Mouse (Mus musculus) CH12.LX (cell line): ENCODE measurements around the gene Ccdc28a. TPM values are rescaled to one million over a fixed set of nuclear protein-coding genes. Genes with fewer than 3 reads are reported as not detected.

Experiments used
- DNase-seq: peaks from one replicate; pipeline ENCODE4 v3.0.0-alpha.2; 2013; ENCODE audit errors: extremely low read depth
- H3K27ac ChIP-seq: 2 replicates; pipeline ENCODE4 v1.5.1; 2012; ENCODE audit warnings: low read depth, mild to moderate bottlenecking, control low read depth, moderate library complexity; ENCODE audit not compliant: insufficient read depth
- H3K27me3 ChIP-seq: replicated peaks from 2 replicates; pipeline ENCODE3; 2012; ENCODE audit warnings: inconsistent platforms
- H3K36me3 ChIP-seq, 2 experiments: replicated peaks in 1 of 2; 2 replicates each; pipeline versions ENCODE3 to v1.6.1; 2012; ENCODE audit warnings: inconsistent platforms in 1 of 2, low read length in 1 of 2, mild to moderate bottlenecking in 1 of 2, mixed read lengths in 1 of 2, moderate library complexity in 1 of 2; ENCODE audit not compliant: control insufficient read depth in 1 of 2, insufficient read depth in 1 of 2
- H3K4me1 ChIP-seq, 2 experiments: 2 replicates each; pipeline ENCODE4 v1.6.1; 2012; ENCODE audit warnings: inconsistent platforms in 1 of 2, moderate library complexity in 1 of 2; ENCODE audit not compliant: insufficient read depth in 2 of 2, control insufficient read depth in 1 of 2
- H3K4me2 ChIP-seq: 2 replicates; pipeline ENCODE4 v1.6.1; 2012; ENCODE audit warnings: low read depth, mild to moderate bottlenecking, control low read depth; ENCODE audit not compliant: poor library complexity, insufficient read depth, severe bottlenecking
- H3K4me3 ChIP-seq, 3 experiments: fragments of 150-350 bp in 1 of 3; sonication (generic) in 1 of 3; replicated peaks in 1 of 3; 2 replicates each; pipeline versions ENCODE3 to v1.5.1; 2011 to 2012; ENCODE audit warnings: low read depth in 2 of 3, low read length in 2 of 3, mild to moderate bottlenecking in 2 of 3, moderate library complexity in 2 of 3, control low read depth in 1 of 3, improper control_type of control experiment in 1 of 3, inconsistent platforms in 1 of 3, mixed read lengths in 1 of 3; ENCODE audit not compliant: poor library complexity in 1 of 3
- H3K79me2 ChIP-seq: replicated peaks from 2 replicates; pipeline ENCODE4 v1.6.1; 2012; ENCODE audit warnings: mild to moderate bottlenecking, moderate library complexity; ENCODE audit not compliant: control insufficient read depth, poor library complexity, insufficient read depth, severe bottlenecking; ENCODE audit errors: extremely low read depth
- H3K9ac ChIP-seq: 2 replicates; pipeline ENCODE4 v1.6.1; 2012; ENCODE audit warnings: low read depth, mild to moderate bottlenecking, control low read depth, moderate library complexity; ENCODE audit not compliant: insufficient read depth
- H3K9me3 ChIP-seq: replicated peaks from 2 replicates; pipeline ENCODE3; 2012; ENCODE audit warnings: low read length, inconsistent platforms, mixed read lengths
- CTCF ChIP-seq, 2 experiments: IDR thresholded peaks in 1 of 2; conservative IDR thresholded peaks in 1 of 2; 2 replicates each; pipeline ENCODE4 v1.5.1; 2011 to 2012; ENCODE audit warnings: low read depth in 2 of 2, low read length in 2 of 2, improper control_type of control experiment in 1 of 2, inconsistent platforms in 1 of 2, mild to moderate bottlenecking in 1 of 2, moderate library complexity in 1 of 2
- ETS1 ChIP-seq: conservative IDR thresholded peaks from 2 replicates; pipeline ENCODE4 v1.6.1; 2012; ENCODE audit warnings: low read depth, mild to moderate bottlenecking, inconsistent platforms, low read length, improper control_type of control experiment, moderate library complexity
- GABPA ChIP-seq: IDR thresholded peaks from 2 replicates; pipeline ENCODE4 v1.6.1; 2012; ENCODE audit warnings: low read depth, low read length, improper control_type of control experiment, inconsistent platforms; ENCODE audit not compliant: insufficient replicate concordance
- HCFC1 ChIP-seq: IDR thresholded peaks from 2 replicates; pipeline ENCODE4 v1.6.1; 2012; ENCODE audit warnings: low read depth, mild to moderate bottlenecking, inconsistent platforms, low read length, improper control_type of control experiment
- IRF4 ChIP-seq: IDR thresholded peaks from 2 replicates; pipeline ENCODE4 v1.6.1; 2014; ENCODE audit warnings: low read depth, mild to moderate bottlenecking, inconsistent platforms, low read length, improper control_type of control experiment
- JUND ChIP-seq: conservative IDR thresholded peaks from 2 replicates; pipeline ENCODE4 v1.6.1; 2011; ENCODE audit warnings: low read depth, low read length, improper control_type of control experiment
- MAZ ChIP-seq: IDR thresholded peaks from 2 replicates; pipeline ENCODE4 v1.6.1; 2012; ENCODE audit warnings: low read depth, mild to moderate bottlenecking, inconsistent platforms, low read length, improper control_type of control experiment, moderate library complexity
- MXI1 ChIP-seq: IDR thresholded peaks from 2 replicates; pipeline ENCODE4 v1.6.1; 2011; ENCODE audit warnings: mild to moderate bottlenecking, low read depth, low read length, improper control_type of control experiment
- NRF1 ChIP-seq: IDR thresholded peaks from 2 replicates; pipeline ENCODE4 v1.6.1; 2014; ENCODE audit warnings: low read depth, mild to moderate bottlenecking, inconsistent platforms, low read length, improper control_type of control experiment, moderate library complexity
- PAX5 ChIP-seq: IDR thresholded peaks from 2 replicates; pipeline ENCODE4 v1.6.1; 2012; ENCODE audit warnings: low read length, inconsistent platforms, mixed read lengths
- POLR2A ChIP-seq: IDR thresholded peaks from 2 replicates; pipeline ENCODE4 v1.6.1; 2011; ENCODE audit warnings: low read depth, mild to moderate bottlenecking, improper control_type of control experiment, low read length
- RCOR1 ChIP-seq: conservative IDR thresholded peaks from 2 replicates; pipeline ENCODE4 v1.6.1; 2012; ENCODE audit warnings: low read depth, mild to moderate bottlenecking, inconsistent platforms, low read length, improper control_type of control experiment
- SIN3A ChIP-seq: IDR thresholded peaks from 2 replicates; pipeline ENCODE4 v1.6.1; 2012; ENCODE audit warnings: low read length, improper control_type of control experiment, inconsistent platforms
- SMC3 ChIP-seq: IDR thresholded peaks from 2 replicates; pipeline ENCODE4 v1.6.1; 2011; ENCODE audit warnings: low read depth, low read length, improper control_type of control experiment
- TBP ChIP-seq: conservative IDR thresholded peaks from 2 replicates; pipeline ENCODE4 v1.6.1; 2011; ENCODE audit warnings: low read depth, low read length, improper control_type of control experiment
- TCF12 ChIP-seq: IDR thresholded peaks from 2 replicates; pipeline ENCODE4 v1.6.1; 2014; ENCODE audit warnings: low read depth, mild to moderate bottlenecking, inconsistent platforms, low read length, improper control_type of control experiment
- ZC3H11A ChIP-seq: IDR thresholded peaks from 2 replicates; pipeline ENCODE4 v1.6.1; 2012; ENCODE audit warnings: low read depth, mild to moderate bottlenecking, inconsistent platforms, low read length, improper control_type of control experiment
- ZKSCAN1 ChIP-seq: IDR thresholded peaks from 2 replicates; pipeline ENCODE4 v1.6.1; 2012; ENCODE audit warnings: low read depth, inconsistent platforms, low read length, improper control_type of control experiment, borderline replicate concordance
- ZNF384 ChIP-seq: IDR thresholded peaks from 2 replicates; pipeline ENCODE4 v1.6.1; 2012; ENCODE audit warnings: low read depth, low read length, improper control_type of control experiment, inconsistent platforms
- dilution Hi-C: fragments of 300-500 bp; cut with MboI; formaldehyde crosslinking; loops from 2 replicates; pipeline ENCODE4 v1.14.3; 2020; ENCODE audit warnings: low sequenced_read_pairs; ENCODE audit not compliant: extremely low pct_unique_long_range_greater_than_20kb, extremely low pct_ligation_motif_present
- in situ Hi-C: fragments of 300-500 bp; cut with MboI; formaldehyde crosslinking; loops from 3 replicates; pipeline ENCODE4 v1.14.3; 2019; ENCODE audit warnings: low sequenced_read_pairs, low pct_ligation_motif_present, low pct_unique_long_range_greater_than_20kb, mixed read lengths
- polyA plus RNA-seq: library from polyadenylated mRNA; unstranded; fragments of >175 nt; gene quantifications from 2 replicates; pipeline ENCODE4 v1.2.1, GENCODE M21; 2012; ENCODE audit warnings: low read depth; ENCODE audit not compliant: insufficient read length
- total RNA-seq, 2 experiments: library from RNA; depleted of rRNA; stranded (reverse); fragments of 300-350 nt in 1 of 2; fragments of >200 nt in 1 of 2; gene quantifications; 2 replicates each; pipeline ENCODE4 v1.2.3; 2012 to 2014

Ccdc28a gene
- total and polyA plus RNA-seq, 3 experiments = 8.3 to 11.7 (median 10.8) TPM

DNA sequence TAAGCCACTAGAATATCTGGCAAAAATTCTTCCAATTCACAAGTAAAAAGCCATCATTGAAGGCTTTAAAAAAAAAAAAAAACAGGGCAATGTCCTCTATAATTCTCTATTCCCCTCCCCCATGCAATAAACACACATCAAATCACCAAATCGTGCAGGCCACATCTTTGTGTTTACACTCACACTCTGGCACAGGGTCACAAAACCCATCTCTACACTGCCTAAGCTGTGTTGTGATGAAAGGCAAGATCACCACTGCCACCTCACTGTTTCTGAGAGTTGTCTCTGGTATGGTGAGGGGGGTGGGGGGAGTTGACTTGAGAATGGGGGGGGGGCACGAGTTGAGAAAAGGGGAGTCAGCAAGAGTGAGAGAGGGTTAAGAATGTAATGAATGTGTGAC is 57.5 kb downstream of the Ccdc28a start:
- Histone ChIP-seq H3K27me3 (no peaks in the 10 kb centered on the region), H3K36me3 (no peaks in the 10 kb centered on the region), H3K4me3 (no peak overlapping the region), H3K27ac (no peak overlapping the region), H3K4me2 (no peak overlapping the region), H3K79me2 (no peaks in the 10 kb centered on the region), H3K9me3 (no peaks in the 10 kb centered on the region), H3K9ac (no peak overlapping the region), H3K4me1 (peaks cover 5 to 18% of the 10 kb centered on the region in 2 experiments)
- in situ Hi-C loops = no loop called here
- dilution Hi-C loops = no loop called here
- DNase-seq = no peak
- TF ChIP-seq SMC3 (no peak), ZC3H11A (no peak), POLR2A (no peak), HCFC1 (no peak), ZKSCAN1 (no peak), CTCF (conservative IDR thresholded peaks at IDR 0.05 in 1 of 2, IDR thresholded peaks at IDR 0.05 in 1 of 2; ENCODE audit: low read depth in 2 of 2, low read length in 2 of 2) (no peak), IRF4 (no peak), ZNF384 (no peak), MAZ (no peak), GABPA (no peak), RCOR1 (no peak), NRF1 (no peak), TBP (no peak), TCF12 (no peak), ETS1 (no peak), MXI1 (no peak), SIN3A (no peak), PAX5 (no peak)

DNA sequence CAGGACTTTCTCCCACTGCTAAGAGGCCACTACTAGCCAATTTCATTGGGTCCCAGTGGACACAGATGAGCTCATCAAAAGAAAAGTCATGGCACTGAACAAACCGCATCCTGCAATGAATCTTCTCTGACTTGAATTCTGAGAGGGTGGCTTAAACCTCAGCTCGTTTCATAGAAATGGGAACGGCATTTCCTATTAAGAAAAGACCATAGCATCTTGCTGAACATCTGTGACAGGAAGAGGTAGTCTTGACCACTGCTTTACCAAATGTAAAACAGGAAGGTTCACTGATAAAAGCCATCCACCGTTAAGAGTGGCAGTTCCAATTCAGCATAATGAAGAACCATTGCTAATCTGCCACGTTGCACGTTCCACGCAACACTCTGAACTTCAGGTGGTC is 58.1 kb downstream of the Ccdc28a start:
- dilution Hi-C loops = no loop called here
- in situ Hi-C loops = no loop called here

More for the DNA sequence above, 58.1 kb downstream of the Ccdc28a start:
- Histone ChIP-seq H3K4me2 (peak overlapping the region; percentile 22; the same call in 1 of the 2 replicates), H3K79me2 (no peaks in the 10 kb centered on the region), H3K4me3 (no peak overlapping the region), H3K36me3 (no peaks in the 10 kb centered on the region), H3K27ac (no peak overlapping the region), H3K4me1 (peaks cover 5 to 18% of the 10 kb centered on the region in 2 experiments), H3K9me3 (no peaks in the 10 kb centered on the region), H3K9ac (no peak overlapping the region), H3K27me3 (no peaks in the 10 kb centered on the region)
- no peak for TF ChIP-seq PAX5
- no peak for TF ChIP-seq ETS1
- TF ChIP-seq JUND = no peak
- no peak for TF ChIP-seq GABPA
- no peak for DNase-seq
